Mouse (Mus musculus) left cerebral cortex, postnatal 14 days (tissue): ENCODE measurements around the gene Kdm5b. TPM values are rescaled to one million over a fixed set of nuclear protein-coding genes. Genes with fewer than 3 reads are reported as not detected.
A peak's percentile ranks its signal among the peaks of the same experiment; 100 is the strongest.

ENCODE experiments used
- DNase-seq, 2 experiments: peaks; one replicate each; pipeline ENCODE4 v3.0.0; 2021 to 2022; ENCODE audit warnings: low spot score in 2 of 2, mixed read lengths in 1 of 2
- intact Hi-C: fragments of 180-260 bp; cut with DNase I; formaldehyde crosslinking; loops from one replicate; pipeline ENCODE4 v1.15.1; 2025
- total RNA-seq, 2 experiments: library from RNA; stranded (reverse); gene quantifications; 2 replicates each; pipeline ENCODE4 v1.2.3; 2021

The Kdm5b gene
- total RNA-seq, 2 experiments from 2014 or later: 59.0 to 63.2 TPM

DNA sequence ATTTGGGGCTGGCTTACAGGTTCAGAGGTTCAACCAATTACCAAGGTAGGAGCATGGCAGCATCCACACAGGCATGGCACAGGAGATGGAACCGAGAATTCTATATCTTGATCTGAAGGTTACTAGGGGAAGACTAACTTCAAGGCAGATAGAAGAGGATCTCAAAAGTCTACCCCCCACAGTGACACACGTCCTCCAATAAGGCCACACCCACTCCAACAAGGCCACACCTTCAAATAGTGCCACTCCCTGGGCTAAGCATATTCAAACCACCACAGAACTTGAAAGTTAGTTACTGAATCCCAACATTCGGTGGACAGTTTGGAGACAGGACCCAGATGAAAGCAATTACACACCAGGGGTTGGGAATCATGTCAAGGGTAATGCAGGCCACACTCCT, 24.5 kb upstream of the Kdm5b start:
- intact Hi-C loops: no loop called here
- DNase-seq: no peak

DNA sequence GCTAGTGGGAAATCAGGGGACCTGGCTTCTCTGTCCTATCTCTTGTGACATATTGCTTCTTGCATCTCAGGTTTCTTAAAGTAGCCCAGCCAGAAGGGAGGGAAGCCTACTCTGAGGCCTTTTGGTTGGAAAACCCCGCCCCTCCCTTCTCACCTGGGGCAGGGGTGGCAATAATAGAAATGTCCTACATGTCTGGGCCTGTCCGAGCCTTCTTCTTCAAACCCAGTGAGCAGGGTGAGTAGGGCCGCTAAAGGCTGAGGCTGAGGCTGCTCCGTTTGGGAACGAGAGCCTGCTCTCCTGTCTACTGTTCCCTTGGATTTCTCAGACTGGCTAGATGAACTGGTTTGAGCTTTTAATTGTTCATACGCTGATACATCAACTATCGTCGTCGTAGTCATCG, 19.4 kb upstream of the Kdm5b start:
- intact Hi-C loops: no loop called here
- DNase-seq: no peak

DNA sequence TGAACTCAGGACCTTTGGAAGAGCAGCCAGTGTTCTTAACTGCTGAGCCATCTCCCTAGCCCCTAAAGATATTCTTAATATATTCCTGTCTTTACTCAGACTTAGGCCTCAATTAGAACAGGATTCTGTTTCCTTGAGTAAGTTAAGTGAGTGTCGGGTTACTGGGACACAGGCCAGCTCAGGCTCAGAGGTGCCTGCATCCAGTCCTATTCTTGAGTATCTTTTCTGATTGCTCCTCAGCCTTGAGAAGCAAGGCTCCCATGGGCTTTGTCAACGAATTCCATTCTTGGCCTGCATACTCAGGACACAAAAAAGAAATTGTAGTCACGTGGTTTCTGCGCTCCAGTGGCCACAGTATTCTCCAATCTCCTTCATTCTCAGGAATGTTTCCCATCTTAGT, 11.7 kb upstream of the Kdm5b start:
- intact Hi-C loops: no loop called here
- DNase-seq: no peak

DNA sequence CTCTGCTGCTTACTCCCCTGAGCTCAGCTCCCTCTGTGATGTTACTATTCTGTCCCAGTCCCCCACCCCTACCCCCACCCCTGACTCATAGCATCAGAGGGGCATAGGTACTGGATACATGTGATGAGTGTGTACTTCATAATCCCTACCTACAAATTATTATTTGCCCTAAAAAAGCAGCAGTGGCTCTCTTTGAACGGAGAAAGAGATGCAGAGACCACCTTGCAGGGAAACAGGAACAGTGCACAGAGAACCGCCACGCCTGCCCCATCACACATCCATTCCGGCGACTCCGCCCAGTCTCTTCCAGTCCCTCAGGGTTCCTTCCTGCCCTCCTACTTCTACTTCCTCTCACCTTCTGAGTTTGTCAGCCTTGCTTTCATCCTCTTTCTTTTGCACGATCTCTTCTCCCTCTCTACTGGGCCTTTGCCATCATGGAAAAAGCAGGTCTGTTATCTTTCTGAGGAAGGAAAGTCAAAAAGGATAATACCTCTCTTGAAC, 10.3 kb upstream of the Kdm5b start, which contains the start of gene Mgat4e:
Gene Mgat4e, minus strand, starts transcription at position 51 of the 501 bp plus-strand sequence.
- no peak for DNase-seq
- intact Hi-C loops: no loop called here

DNA sequence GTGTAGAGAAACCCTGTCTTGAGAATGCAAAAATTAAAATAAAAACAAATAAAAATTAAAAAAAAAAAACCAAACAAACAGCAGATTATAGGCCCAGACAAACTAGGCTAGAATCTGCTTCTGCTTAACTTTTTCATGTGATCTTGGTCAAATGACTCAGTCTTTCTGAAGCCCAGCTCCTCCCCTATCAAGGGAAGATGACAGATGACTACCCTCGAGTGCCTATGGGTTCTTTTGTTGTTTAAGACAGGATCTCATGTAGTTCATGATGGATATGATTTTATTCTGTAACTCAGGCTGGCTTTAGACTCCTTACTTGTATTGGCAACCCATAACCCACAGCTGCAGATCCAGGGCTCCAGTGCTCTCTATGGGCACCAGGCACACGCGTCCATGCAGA, 8.1 kb upstream of the Kdm5b start:
- DNase-seq: no peak
- intact Hi-C loops: no loop called here

DNA sequence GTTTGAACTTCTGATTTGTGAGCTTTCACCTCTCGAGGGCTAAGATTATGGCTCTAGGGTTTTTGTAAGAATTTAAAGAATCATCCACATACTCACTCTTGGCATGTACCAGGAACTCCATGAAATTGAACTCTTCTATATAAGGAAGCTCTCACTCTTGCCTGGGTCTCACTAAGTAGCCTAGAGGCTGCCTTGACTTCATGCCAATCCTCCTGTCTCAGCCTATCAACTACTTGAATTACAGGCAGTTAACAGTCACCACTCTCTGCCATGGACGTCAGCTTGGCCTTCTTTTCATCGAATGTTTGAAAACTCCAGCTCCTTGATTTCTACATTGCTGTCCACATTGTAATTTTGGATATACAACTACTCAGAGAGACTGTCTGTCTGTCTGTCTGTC, 7.6 kb upstream of the Kdm5b start:
- DNase-seq: no peak
- intact Hi-C loops: no loop called here

DNA sequence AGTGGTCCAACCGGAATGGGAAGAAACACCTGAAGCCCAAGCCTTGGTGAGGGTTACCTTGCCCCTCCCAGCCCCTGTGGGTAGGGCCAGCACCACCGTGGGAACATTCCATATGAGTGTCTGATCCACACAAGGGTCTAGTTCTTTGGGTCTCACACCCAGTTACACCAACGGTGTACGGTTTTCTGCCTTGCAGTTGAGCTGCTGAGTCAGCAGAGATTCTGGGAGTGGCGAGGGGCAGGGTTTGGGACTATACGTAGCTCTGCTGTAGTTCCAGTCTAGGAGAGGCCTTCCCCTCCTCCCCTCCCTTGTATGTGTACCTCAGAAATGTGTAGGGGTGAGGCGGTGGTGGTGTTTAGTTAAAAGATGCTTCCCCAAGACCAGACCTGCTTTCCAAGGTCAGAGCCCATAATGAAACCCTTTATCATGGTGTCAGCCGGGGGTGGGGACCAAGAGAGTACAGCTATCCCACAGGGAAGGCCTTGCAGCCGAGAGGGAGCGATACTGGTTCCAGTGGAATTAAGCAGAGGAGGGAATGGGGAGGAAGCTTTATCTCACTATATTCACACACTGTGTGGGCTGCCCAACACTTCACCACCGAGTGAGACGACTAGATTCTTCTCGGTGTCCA, 4.6 kb upstream of the Kdm5b start:
- intact Hi-C loops: loop anchor here (5.0 kb wide), 2 partner anchors 33 to 478 kb away; partner anchors contain the start of gene Btg2
- DNase-seq: peak in 1 of 2 experiments; percentile 9

DNA sequence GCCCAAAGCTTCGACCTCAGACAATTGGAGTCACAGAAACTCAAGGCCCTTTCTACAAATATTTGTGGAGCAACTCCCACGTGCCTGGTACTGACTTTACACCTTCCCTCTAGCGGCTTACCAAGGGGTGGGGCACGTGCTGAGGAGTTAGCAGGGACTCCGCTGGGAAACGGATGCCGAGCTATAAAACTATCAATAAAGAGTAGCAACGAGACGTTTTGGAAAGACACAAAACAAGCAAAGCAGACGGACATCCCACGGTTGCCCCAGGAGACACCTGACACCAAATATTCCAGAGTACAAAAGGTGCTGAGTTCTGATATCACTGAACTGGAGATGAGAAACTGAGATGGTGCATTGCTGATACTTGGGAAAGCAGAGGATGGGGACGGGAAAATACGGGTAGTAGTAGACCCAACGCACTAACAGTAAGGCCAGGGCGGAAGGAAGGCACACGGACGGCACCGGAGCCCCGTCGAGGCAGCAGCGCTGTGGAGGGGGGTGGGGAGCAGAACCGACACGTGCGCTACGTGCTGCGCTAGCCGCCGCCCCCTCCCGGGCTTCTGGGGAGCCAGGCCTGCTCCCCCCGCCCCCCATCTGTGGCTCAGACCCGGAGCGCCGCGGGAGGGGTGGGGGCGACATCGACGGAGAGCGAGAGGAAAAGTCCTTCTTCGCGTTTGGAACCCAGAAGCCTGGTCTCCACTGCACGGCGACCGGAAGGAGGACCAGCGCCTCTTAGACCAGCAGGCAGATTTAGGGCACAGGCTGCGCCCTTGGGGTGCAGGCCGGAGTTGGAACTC, 3.9 kb upstream of the Kdm5b start:
- intact Hi-C loops: loop anchor here (5.0 kb wide), 2 partner anchors 34 to 479 kb away; partner anchors contain the start of gene Btg2
- DNase-seq: peak; percentile 62 to 76

DNA sequence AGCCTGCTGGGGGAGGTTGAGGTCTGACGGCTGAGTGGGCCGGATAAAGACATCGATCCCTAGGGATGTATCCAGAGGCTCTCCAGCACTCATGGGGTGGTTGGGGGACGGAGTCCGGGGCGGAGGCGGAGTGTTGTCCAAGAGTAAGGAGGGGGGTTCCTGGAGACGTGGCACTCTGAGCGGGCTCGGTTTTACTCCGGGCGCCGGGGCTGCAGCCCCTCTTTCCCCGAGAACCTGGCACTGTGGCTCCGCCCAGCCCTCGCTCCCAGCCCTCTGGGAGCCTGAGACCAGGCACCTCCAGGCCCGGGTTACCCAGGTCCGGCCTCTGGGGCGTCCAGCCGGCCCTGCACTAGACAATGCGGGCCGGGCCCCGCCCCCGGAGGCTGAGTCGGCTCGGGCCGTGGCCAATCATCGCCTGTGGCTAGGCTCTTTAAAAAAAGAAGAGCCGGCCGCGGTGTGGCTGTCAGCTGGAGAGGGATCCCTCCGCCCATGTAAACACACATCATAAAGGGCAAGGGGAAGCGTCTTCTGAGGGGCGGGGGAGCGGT, 3.2 kb upstream of the Kdm5b start:
- DNase-seq: peak; percentile 94 to 97
- intact Hi-C loops: loop anchor here (5.0 kb wide), 2 partner anchors 34 to 479 kb away; partner anchors contain the start of gene Btg2

DNA sequence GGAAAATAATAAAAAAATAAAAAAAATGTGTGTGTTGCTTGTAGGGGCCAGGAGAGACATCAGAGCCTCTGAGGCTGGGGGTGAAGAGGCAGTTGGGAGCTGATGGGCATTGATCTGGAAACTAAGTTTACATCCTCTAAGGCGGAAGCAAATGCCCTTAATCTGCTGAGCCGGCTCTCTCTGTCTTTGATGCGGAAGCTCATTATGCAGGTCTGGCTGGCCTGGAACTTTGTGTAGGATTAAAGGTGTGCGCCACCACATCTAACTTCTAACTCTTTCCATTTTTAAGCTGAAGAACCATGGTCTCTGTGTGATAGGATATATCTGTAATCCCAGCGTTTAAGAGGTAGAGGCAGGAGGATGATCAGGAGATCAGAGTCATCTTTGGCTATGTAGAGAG, 1.5 kb upstream of the Kdm5b start:
- intact Hi-C loops: loop anchor here (5.0 kb wide), 2 partner anchors 36 to 481 kb away; partner anchors contain the start of gene Btg2
- DNase-seq: no peak

DNA sequence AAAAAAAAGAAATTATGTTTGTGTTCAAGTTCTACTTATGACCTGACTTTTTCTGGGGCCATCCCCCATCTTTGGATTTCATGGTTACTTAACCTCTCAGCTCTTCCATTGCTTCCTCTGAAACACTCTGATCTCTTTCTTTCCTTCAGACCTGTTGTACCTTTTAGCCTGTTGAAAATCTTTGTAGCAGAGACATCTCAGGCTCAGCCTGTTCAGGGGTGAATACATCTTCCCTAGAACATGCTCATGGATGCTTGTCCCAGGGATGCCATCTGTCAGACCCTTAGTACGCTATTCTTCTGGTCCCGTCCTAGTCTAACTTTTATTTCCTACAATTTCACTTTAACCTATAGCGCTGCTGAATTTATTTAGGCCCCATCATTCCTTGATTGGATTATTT, 745 bp upstream of the Kdm5b start:
- DNase-seq: no peak
- intact Hi-C loops: loop anchor here (5.0 kb wide), 2 partner anchors 37 to 482 kb away; partner anchors contain the start of gene Btg2

DNA sequence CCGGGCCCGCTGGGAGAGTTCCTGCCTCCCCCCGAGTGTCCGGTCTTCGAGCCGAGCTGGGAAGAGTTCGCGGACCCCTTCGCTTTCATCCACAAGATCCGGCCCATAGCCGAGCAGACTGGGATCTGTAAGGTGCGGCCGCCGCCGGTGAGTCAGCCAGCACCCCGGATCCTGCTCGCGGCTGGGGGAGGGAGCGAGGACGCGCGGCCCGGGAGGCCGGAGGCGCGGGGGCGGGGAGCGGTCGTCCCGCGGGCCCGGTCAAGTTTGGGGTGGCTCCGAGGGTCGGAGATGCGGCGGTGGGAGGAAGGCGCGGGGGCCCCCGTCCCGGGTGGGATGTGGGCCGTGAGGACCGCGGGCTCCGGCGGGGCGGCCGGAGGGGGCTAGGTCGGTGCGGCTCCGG, 425 bp downstream of the Kdm5b start:
- DNase-seq: peak; percentile 15 to 36
- intact Hi-C loops: no loop called here

DNA sequence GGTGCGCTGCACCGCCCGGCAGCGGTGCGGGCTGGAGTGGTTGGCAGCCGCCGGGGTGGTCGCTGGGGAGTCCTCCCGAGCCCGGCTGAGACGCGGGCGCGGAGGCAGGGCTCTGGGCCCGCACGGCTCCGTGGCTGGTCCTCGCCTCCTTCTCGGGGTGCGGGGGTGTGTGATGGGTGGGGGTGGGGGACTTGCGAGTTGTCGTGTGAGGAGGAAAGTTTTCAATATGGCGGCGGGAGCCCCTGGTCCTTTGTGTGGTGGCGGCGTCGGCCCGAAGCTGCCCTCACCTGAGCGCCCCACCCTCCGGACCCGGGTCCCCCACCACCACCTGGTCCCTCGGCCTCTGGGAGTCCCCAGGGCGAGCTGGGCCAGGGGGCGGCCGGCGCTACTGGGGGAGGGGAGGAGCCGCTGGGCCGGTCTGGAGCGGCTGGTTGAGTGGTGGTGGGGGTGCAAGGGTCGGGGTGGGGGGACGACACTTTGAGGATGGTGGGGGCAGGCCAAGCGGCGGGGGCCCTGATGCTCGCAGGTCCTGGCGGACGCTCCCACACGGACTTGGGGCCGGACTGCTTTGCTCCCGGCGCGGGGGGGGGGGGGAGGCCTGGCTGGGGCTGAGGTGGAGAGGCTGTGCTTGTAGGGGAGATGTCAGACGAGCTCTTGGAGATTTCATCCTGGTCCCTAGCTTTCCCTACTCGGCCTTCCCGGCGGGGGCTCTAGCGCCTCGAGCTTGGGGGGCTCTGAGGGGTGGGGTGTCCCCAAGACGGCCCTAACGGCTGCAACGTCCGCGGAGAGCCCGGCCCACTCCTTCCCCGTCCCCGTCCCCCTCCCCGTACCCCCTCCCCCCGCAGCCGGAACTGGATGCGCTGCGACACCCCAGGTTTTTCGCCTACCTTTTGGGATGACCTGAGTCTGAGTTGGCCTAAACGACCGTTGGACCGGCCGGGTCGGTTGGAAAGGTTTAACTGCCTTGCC, 1.1 kb downstream of the Kdm5b start:
- DNase-seq: peak; percentile 36 to 37
- intact Hi-C loops: no loop called here

DNA sequence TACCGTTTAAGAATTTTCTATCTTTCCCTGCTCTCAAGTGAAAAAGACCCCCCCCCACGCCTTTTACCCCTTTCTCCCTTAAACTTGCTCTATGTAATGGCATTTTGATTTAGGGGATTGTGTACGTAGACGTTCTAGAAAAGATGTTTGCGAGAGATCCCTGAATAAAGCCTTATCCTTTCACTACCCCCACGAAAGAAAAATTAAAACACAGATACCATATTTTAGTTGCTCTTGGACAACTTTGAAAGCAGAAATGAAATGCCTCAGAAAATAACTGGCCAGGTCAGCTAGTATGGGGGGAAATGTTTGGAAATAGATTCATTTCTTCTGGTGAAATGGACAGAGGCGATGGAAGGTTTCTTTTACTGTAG, 1.8 kb downstream of the Kdm5b start:
- intact Hi-C loops: no loop called here
- no peak for DNase-seq

DNA sequence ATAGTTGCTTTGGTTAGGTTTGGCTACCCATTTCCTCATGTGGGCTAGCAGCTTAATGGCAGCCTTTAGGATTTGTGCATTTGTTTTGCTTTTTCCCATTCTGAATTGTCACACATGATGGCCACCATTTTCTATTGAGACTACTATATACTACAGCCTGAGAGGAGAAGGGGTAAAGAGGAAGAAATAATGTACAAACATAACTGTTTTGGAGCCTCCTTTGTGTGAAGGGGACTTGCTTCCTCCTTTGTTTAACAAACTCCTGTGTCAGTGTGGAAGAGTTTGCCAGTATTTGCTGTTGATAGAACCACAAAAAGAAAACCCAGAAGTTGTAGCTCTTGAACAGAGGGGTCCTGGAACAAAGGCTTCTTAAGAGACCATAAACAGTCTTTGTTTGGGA, 2.5 kb downstream of the Kdm5b start:
- intact Hi-C loops: no loop called here
- no peak for DNase-seq

DNA sequence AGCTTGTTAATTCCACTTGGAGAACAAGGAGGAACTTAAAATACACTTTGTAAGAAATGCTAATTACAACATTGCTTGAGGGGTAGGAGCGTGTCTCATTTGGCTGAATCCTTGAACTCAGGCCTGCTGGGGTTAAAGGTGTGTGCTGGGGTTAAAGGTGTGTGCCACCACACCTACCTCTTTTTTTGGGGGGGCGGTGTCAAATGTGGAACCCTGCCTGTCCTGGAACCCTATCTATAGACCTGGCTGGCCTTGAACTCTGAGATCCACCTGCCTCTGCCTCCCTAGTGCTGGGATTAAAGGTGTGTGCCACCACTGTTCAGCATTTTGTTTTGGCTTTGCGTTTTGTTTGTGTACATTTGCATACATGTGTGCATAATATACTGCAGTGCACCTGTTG, 3.8 kb downstream of the Kdm5b start:
- no peak for DNase-seq
- intact Hi-C loops: no loop called here

DNA sequence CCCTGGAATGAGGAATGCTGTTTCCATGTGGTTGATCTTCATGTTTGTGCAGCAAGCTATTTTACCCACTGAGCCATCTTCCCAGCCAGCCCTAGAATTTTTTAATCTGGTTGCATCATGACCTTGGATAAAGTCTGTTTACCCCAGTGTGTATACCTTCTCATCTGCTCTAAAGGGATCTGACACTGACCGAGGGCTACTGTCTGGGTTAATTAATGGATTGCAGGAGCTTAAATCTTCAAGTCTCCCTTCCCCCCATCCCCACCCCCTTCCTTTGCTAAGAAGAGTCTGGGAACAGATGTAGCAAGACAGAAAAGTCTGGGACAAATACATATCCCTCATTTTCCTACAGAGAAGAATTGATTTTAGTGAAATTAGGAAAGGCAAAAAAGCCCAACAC, 7.5 kb downstream of the Kdm5b start:
- intact Hi-C loops: no loop called here
- DNase-seq: no peak

DNA sequence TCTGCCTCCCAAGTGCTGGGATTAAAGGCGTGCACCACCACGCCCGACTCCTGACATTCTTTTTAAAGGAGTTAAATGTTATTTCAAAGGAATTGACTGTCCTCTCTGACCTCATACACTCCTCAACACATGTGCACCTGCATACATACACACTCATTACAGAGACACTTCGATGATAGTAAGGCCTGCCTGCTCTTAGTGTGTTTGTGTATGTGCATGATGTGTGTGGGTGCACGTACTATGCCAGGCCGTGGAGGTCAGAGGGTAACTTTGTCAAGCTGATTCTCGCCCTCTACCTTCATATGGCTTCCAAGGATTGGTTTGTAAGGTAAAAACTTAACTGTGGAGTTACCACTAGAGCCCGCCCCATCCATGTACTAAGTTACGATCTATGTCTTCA, 10.2 kb downstream of the Kdm5b start:
- DNase-seq: no peak
- intact Hi-C loops: no loop called here

DNA sequence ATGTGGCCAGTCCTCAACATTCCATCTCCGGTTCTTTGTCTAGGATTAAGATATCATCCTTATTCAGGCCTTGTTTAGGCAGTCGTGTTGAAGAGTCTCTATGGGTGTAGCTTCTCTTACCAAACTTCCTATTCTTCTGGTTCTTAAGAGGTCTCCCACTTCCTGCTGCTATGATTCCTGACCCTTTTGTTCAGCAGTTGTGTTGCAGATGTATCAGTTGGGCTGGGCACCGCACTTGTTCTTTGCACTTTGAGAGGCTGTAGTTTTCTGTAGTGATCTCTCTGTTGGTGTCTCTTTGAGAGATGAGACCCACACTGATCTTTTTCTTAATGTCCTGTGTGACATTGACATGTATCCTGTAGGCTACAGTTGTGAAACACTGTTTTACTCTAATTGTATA, 10.7 kb downstream of the Kdm5b start:
- intact Hi-C loops: no loop called here
- no peak for DNase-seq
